Mouse (Mus musculus): ENCODE measurements around the gene Pum1. TPM values are rescaled to one million over a fixed set of nuclear protein-coding genes. Genes with fewer than 3 reads are reported as not detected.
"Not testable (repeated sequence)": the region's sequence is repeated elsewhere in the genome, so short reads cannot be mapped to it uniquely, and the experiment has no call there.

Pum1 gene
- total RNA-seq (2014; fragmentation: Nextera tagmentation), result 113 and 122 TPM in 2 replicates
- 39.6 and 42.7 TPM in 2 replicates for total RNA-seq (2017)
- 37.5 and 43.5 TPM in 2 replicates for polyA plus RNA-seq (2012)

DNA sequence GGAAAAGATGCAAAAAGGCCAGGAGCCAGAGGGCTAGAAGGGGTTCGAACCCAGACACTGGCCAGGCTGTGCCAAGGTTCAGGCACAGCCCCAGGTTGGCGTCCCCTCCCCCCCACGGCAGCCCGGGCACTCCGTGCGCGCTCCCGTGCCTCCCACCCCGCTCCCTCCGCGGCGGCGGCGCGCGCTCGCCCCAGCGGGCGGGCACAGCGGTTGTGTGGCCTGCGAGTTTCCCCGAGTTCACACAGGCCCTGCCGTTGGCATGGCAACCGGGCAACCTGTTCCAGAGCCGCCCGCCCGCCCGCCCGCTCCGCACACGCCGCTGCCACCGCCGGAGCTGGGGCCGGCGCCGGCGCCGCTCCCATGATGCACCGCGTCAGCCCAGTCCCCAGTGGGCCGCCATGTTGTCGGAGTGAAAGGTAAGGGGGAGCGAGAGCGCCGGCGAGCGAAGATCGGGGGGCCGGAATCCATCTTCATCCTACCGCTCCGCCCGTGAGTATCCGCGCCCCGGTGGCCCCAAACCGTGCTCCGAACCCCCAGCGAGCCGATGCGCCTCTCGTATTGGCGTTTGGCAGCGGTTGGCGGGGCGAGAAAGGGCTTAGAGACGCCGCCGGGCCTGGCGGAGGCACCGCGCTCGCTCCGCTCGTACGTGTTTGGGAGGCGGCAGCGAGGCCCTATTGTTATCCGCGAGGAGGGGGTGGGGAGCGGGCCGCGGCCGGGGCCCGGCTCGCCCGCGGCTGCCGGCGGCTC, at the start of gene Pum1:
TSS of gene Pum1 (plus strand) at position 343 of the 747 bp plus-strand sequence.
- Histone ChIP-seq H3K9me3 (replicated peaks) (no peaks in the 10 kb centered on the region), H3K36me3 (replicated peaks) (peaks cover 13% of the 10 kb centered on the region), H3K27me3 (ENCODE audit: insufficient read depth, low read length) (no peaks in the 10 kb centered on the region), H3K4me3 (ENCODE audit: low read depth, low read length) (peak within 1 kb of the TSS; percentile 88), H3K4me1 (ENCODE audit: insufficient read depth, low read depth, low read length) (peaks cover 37% of the 10 kb centered on the region)
- TF ChIP-seq POLR2AphosphoS5 (IDR thresholded peaks at IDR 0.05; ENCODE audit: insufficient replicate concordance, low read depth, low read length) (no peak), GATA2 (IDR thresholded peaks at IDR 0.05; ENCODE audit: borderline replicate concordance, low read depth, low read length) (no peak), GATA1 (IDR thresholded peaks at IDR 0.05; ENCODE audit: borderline replicate concordance, low read length) (no peak), TAL1 (conservative IDR thresholded peaks at IDR 0.05; ENCODE audit: low read depth, low read length) (no peak), CTCF (IDR thresholded peaks at IDR 0.05; ENCODE audit: low read depth, low read length) (no peak)
- ATAC-seq (ENCODE audit: extremely low read depth, insufficient number of reproducible peaks, low FRiP score, poor library complexity, severe bottlenecking) (peak; percentile 70), DNase-seq (ENCODE audit: low spot score) (peak; percentile 93)

DNA sequence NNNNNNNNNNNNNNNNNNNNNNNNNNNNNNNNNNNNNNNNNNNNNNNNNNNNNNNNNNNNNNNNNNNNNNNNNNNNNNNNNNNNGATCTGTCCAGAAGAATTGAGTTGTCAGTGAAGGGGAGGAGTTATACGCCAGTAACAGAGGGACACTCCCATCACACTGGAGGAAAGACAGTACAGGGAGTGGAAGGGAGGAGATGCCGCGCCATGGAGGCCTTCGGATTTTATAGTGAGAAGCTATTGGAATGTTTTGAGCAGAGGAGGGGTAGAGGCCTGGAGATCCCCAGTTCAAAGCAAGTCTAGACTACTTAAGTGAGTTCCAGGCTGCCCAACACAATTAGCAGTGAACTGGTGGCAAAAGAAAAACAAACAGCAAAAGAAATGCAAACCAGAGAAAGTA, 33.7 kb upstream of the Pum1 start:
- no peaks in the 10 kb centered on the region for H3K36me3 ChIP-seq (replicated peaks)
- no peak for TF ChIP-seq CTCF (IDR thresholded peaks at IDR 0.05; ENCODE audit: low read depth, low read length)
- no peak for TF ChIP-seq GATA2 (IDR thresholded peaks at IDR 0.05; ENCODE audit: borderline replicate concordance, low read depth, low read length)
- no peak for TF ChIP-seq GATA1 (IDR thresholded peaks at IDR 0.05; ENCODE audit: borderline replicate concordance, low read length)
- no peak for TF ChIP-seq TAL1 (conservative IDR thresholded peaks at IDR 0.05; ENCODE audit: low read depth, low read length)
- no peak for TF ChIP-seq POLR2AphosphoS5 (IDR thresholded peaks at IDR 0.05; ENCODE audit: insufficient replicate concordance, low read depth, low read length)
- H3K27me3 ChIP-seq (ENCODE audit: insufficient read depth, low read length), result peaks cover 8% of the 10 kb centered on the region
- DNase-seq (ENCODE audit: low spot score) (no peak), ATAC-seq (ENCODE audit: extremely low read depth, insufficient number of reproducible peaks, low FRiP score, poor library complexity, severe bottlenecking) (no peak)
- no peaks in the 10 kb centered on the region for H3K4me1 ChIP-seq (ENCODE audit: insufficient read depth, low read depth, low read length)
- no peaks in the 10 kb centered on the region for H3K9me3 ChIP-seq (replicated peaks)
- H3K4me3 ChIP-seq (ENCODE audit: low read depth, low read length), result no peak overlapping the region

DNA sequence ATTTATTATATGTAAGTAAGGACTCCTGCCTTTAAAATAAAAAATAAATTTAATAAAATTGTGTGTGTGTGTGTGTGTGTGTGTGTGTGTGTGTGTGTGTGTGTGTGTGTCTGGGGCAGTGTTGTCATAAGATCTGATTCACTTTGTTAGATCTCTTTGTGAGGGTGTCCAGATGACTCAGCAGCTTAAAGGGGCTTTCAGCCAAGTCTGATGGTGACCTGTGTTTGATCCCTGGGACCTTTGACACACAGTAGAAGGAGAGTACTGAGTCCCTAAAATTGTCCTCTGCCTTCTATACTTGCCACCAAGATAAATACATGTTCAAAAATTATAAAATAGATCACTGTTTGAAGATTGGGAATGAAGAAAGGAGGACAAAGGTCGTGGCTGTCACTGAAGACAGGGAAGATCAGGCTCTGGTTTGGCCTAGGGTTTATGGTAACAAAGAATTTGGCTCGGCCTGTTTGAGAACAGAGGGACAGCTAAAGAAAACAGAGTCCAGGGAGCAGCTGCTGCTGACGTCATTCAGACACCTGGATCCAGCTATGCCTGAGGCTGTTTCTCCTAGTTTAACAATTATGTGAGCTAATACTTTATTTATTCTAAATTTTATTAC, 32.8 kb upstream of the Pum1 start:
- ATAC-seq (ENCODE audit: extremely low read depth, insufficient number of reproducible peaks, low FRiP score, poor library complexity, severe bottlenecking) (no peak), DNase-seq (ENCODE audit: low spot score) (no peak)
- Histone ChIP-seq H3K9me3 (replicated peaks) (no peaks in the 10 kb centered on the region), H3K4me3 (ENCODE audit: low read depth, low read length) (no peak overlapping the region), H3K4me1 (ENCODE audit: insufficient read depth, low read depth, low read length) (no peaks in the 10 kb centered on the region), H3K27me3 (ENCODE audit: insufficient read depth, low read length) (peaks cover 12% of the 10 kb centered on the region), H3K36me3 (replicated peaks) (no peaks in the 10 kb centered on the region)
- TF ChIP-seq GATA1 (IDR thresholded peaks at IDR 0.05; ENCODE audit: borderline replicate concordance, low read length), result no peak
- TF ChIP-seq GATA2 (IDR thresholded peaks at IDR 0.05; ENCODE audit: borderline replicate concordance, low read depth, low read length), result no peak
- TF ChIP-seq TAL1 (conservative IDR thresholded peaks at IDR 0.05; ENCODE audit: low read depth, low read length), result no peak
- no peak for TF ChIP-seq POLR2AphosphoS5 (IDR thresholded peaks at IDR 0.05; ENCODE audit: insufficient replicate concordance, low read depth, low read length)

DNA sequence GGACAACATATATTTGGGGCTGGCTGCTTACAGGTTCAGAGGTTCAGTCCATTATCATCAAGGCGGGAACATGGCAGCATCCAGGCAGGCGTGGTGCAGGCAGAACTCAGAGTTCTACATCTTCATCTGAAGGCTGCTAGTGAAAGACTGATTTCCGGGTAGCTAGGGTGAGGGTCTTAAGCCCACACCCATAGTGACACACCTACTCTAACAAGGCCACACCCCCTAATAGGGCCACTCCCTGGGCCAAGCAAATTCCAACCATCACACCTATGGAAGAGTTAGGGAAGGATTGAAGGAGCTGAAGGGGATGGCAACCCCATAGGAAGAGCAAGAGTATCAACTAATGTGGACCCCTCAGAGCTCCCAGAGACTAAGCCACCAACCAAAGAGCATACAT, 28.0 kb upstream of the Pum1 start:
- H3K27me3 ChIP-seq (ENCODE audit: insufficient read depth, low read length), result peaks cover 14% of the 10 kb centered on the region
- H3K36me3 ChIP-seq (replicated peaks); H3K9me3 ChIP-seq (replicated peaks); H3K4me1 ChIP-seq (ENCODE audit: insufficient read depth, low read depth, low read length); ATAC-seq (ENCODE audit: extremely low read depth, insufficient number of reproducible peaks, low FRiP score, poor library complexity, severe bottlenecking); DNase-seq (ENCODE audit: low spot score); H3K4me3 ChIP-seq (ENCODE audit: low read depth, low read length): not testable (repeated sequence)

DNA sequence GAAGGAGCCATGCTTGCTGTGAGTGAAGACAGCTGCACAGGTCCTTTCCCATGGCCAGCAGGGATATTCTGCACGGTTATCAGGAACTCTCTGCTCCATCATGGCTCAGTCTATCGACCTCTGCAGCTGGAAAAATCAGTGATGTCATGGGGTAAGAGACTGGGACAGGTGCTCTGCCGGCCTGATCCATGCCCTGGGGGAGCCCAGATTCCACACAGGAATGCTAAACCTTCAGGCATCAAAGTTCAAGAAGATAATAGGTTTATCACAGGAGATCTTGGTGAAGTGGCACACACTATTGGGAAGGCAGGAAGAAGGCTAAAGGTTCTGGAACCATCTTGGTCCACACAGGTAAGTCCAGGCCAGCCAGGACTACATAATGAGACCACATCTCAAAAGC, 26.4 kb upstream of the Pum1 start:
- H3K4me1 ChIP-seq (ENCODE audit: insufficient read depth, low read depth, low read length), result peaks cover 2% of the 10 kb centered on the region; the same call in 1 of the 2 replicates
- no peak for ATAC-seq (ENCODE audit: extremely low read depth, insufficient number of reproducible peaks, low FRiP score, poor library complexity, severe bottlenecking)
- H3K36me3 ChIP-seq (replicated peaks), result no peaks in the 10 kb centered on the region
- H3K27me3 ChIP-seq (ENCODE audit: insufficient read depth, low read length), result peaks cover 9% of the 10 kb centered on the region
- H3K4me3 ChIP-seq (ENCODE audit: low read depth, low read length), result no peak overlapping the region
- H3K9me3 ChIP-seq (replicated peaks), result no peaks in the 10 kb centered on the region
- TF ChIP-seq GATA2 (IDR thresholded peaks at IDR 0.05; ENCODE audit: borderline replicate concordance, low read depth, low read length) (no peak), TAL1 (conservative IDR thresholded peaks at IDR 0.05; ENCODE audit: low read depth, low read length) (no peak), GATA1 (IDR thresholded peaks at IDR 0.05; ENCODE audit: borderline replicate concordance, low read length) (no peak), CTCF (IDR thresholded peaks at IDR 0.05; ENCODE audit: low read depth, low read length) (no peak), POLR2AphosphoS5 (IDR thresholded peaks at IDR 0.05; ENCODE audit: insufficient replicate concordance, low read depth, low read length) (no peak)
- no peak for DNase-seq (ENCODE audit: low spot score)

DNA sequence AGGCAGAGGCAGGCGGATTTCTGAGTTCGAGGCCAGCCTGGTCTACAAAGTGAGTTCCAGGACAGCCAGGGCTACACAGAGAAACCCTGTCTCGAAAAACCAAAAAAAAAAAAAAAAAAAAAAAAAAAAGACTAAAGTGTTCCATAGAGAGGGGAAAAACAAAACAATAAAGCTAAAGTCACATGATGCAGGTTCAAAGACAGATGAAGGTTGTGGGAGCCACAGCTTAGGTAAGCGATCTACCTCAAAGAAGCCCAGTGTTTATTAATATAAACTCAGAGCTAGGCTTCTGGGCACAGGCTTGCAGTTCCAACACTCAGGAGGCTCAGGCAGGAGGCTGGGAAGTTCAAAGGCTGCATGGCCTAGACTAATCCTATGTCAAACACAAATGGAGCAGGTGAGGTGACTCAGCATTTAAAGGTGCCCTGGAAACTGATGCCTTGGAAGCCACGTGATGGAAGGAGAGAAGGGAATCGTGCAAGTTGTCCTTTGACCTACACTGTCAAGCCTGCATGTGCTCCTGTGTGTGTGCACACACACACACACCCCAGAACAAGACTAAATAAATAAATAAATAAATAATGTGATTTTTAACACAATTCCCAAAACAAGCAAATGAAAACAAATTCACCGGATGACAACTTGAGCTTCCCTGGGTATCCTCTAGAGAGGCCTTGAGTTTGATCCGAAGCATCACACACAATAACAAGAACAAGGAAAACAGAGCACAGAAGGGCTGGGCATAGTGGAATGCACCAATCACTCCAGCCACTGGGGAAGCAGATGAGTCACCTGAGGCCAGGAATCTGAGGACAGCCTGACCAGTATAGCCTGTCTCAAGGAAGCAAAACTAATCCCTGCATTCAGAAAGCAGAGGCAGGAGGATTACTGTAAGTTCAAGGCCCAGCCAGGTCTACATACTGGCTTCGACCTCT, 25.4 kb upstream of the Pum1 start:
- no peak overlapping the region for H3K4me3 ChIP-seq (ENCODE audit: low read depth, low read length)
- H3K27me3 ChIP-seq (ENCODE audit: insufficient read depth, low read length), result peaks cover 9% of the 10 kb centered on the region
- H3K4me1 ChIP-seq (ENCODE audit: insufficient read depth, low read depth, low read length), result peaks cover 2% of the 10 kb centered on the region; the same call in 1 of the 2 replicates
- TF ChIP-seq POLR2AphosphoS5 (IDR thresholded peaks at IDR 0.05; ENCODE audit: insufficient replicate concordance, low read depth, low read length) (no peak), GATA2 (IDR thresholded peaks at IDR 0.05; ENCODE audit: borderline replicate concordance, low read depth, low read length) (no peak), GATA1 (IDR thresholded peaks at IDR 0.05; ENCODE audit: borderline replicate concordance, low read length) (no peak), CTCF (IDR thresholded peaks at IDR 0.05; ENCODE audit: low read depth, low read length) (no peak), TAL1 (conservative IDR thresholded peaks at IDR 0.05; ENCODE audit: low read depth, low read length) (no peak)
- no peaks in the 10 kb centered on the region for H3K9me3 ChIP-seq (replicated peaks)
- DNase-seq (ENCODE audit: low spot score) (no peak), ATAC-seq (ENCODE audit: extremely low read depth, insufficient number of reproducible peaks, low FRiP score, poor library complexity, severe bottlenecking) (no peak)
- H3K36me3 ChIP-seq (replicated peaks), result no peaks in the 10 kb centered on the region

All from G1E (cell line).